Mouse (Mus musculus): Measurements from ENCODE around the gene Gm49673.
"Not testable (repeated sequence)": the region's sequence is repeated elsewhere in the genome, so short reads cannot be mapped to it uniquely, and the experiment has no call there.

DNA sequence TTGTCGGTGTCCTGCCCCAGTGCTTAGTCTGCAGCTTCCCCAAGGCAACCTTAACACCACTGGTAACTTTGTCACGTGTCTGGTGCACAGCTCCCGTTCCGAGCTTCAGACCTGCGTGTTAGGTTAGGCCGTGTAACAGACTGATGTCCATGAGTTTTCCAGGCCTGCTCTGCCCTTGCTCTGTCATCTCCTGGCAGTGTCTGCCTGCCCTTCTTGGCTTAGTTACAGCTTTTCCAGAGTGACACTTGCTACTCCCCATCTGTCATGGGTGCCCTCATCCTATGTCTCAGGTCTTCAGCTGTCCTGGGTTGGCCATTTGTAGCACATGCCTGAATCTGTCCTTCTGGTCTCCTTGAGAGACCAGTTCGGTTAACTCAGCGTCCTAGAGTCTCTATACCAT lies 19.8 kb upstream of the Gm49673 start:
- not testable (repeated sequence) for TF ChIP-seq CTCF (IDR thresholded peaks at IDR 0.05; ENCODE audit: borderline replicate concordance, insufficient read depth, low read depth, low read length); POLR2A (IDR thresholded peaks at IDR 0.05; ENCODE audit: borderline replicate concordance, insufficient read depth, low read length)
